Mouse (Mus musculus): ENCODE data around the gene Spats1. TPM values are rescaled to one million over a fixed set of nuclear protein-coding genes. Genes with fewer than 3 reads are reported as not detected.

Gene Spats1
- polyA plus RNA-seq, 1 experiment from 2014 or later, result 0.57 TPM

GRCm38 (mm10) chr17:45485581-45485980, 10.4 kb upstream of the Spats1 start:
- DNase-seq (ENCODE audit: low spot score), result no peak
- 83% methylated on average over 7 of the region's 7 CpGs for WGBS
- no peaks in the 10 kb centered on the region for H3K27me3 ChIP-seq (ENCODE audit: insufficient read depth, poor library complexity, severe bottlenecking)
- H3K9me3 ChIP-seq, result 0 out of 2 replicates have a peak, but pooled peaks cover 3% of the 10 kb centered on the region
- no peaks in the 10 kb centered on the region for H3K36me3 ChIP-seq
- 0 out of 2 replicates have a peak, but pooled peaks cover 5% of the 10 kb centered on the region for H3K4me1 ChIP-seq
- no peak overlapping the region for H3K27ac ChIP-seq
- no peak overlapping the region for H3K4me3 ChIP-seq

- peaks cover 27% of the 10 kb centered on the region for H3K27me3 ChIP-seq (ENCODE audit: insufficient read depth, poor library complexity, severe bottlenecking)
- no peak overlapping the region for H3K4me3 ChIP-seq
- 24% methylated on average over 2 of the region's 2 CpGs for WGBS
- H3K4me1 ChIP-seq, result no peaks in the 10 kb centered on the region
- 0 out of 2 replicates have a peak, but pooled peaks cover 3% of the 10 kb centered on the region for H3K9me3 ChIP-seq
- H3K27ac ChIP-seq, result no peak overlapping the region
- H3K36me3 ChIP-seq, result no peaks in the 10 kb centered on the region
- no peak for DNase-seq (ENCODE audit: low spot score)
Measured at GRCm38 (mm10) chr17:45480429-45480828, 5.2 kb upstream of the Spats1 start.

- H3K4me1 ChIP-seq, result peaks cover 10% of the 10 kb centered on the region
- peak; percentile 90 for DNase-seq (ENCODE audit: low spot score)
- 0 out of 2 replicates have a peak, but pooled peaks cover 3% of the 10 kb centered on the region for H3K9me3 ChIP-seq
- no peak overlapping the region for H3K27ac ChIP-seq
- no peaks in the 10 kb centered on the region for H3K36me3 ChIP-seq
- 10% methylated on average over 12 of the region's 12 CpGs for WGBS
- H3K27me3 ChIP-seq (ENCODE audit: insufficient read depth, poor library complexity, severe bottlenecking), result peaks cover 47% of the 10 kb centered on the region
- H3K4me3 ChIP-seq, result no peak overlapping the region
Measured at GRCm38 (mm10) chr17:45478234-45478825, 3.1 kb upstream of the Spats1 start.

- H3K27ac ChIP-seq, result no peak overlapping the region
- H3K9me3 ChIP-seq, result no peaks in the 10 kb centered on the region
- no peaks in the 10 kb centered on the region for H3K36me3 ChIP-seq
- H3K4me3 ChIP-seq, result peak overlapping the region; percentile 57
- WGBS, result 64% methylated on average over 8 of the region's 8 CpGs
- DNase-seq (ENCODE audit: low spot score), result no peak
- peaks cover 10% of the 10 kb centered on the region for H3K4me1 ChIP-seq
- peaks cover 52% of the 10 kb centered on the region for H3K27me3 ChIP-seq (ENCODE audit: insufficient read depth, poor library complexity, severe bottlenecking)
Measured at GRCm38 (mm10) chr17:45474146-45474545, 1.1 kb downstream of the Spats1 start.

- H3K27ac ChIP-seq, result no peak overlapping the region
- no peak for DNase-seq (ENCODE audit: low spot score)
- H3K27me3 ChIP-seq (ENCODE audit: insufficient read depth, poor library complexity, severe bottlenecking), result peaks cover 52% of the 10 kb centered on the region
- H3K4me1 ChIP-seq, result peaks cover 10% of the 10 kb centered on the region
- no peaks in the 10 kb centered on the region for H3K9me3 ChIP-seq
- H3K4me3 ChIP-seq, result no peak overlapping the region
- H3K36me3 ChIP-seq, result no peaks in the 10 kb centered on the region
- 72% methylated on average over 6 of the region's 6 CpGs for WGBS
Measured at GRCm38 (mm10) chr17:45473667-45474066, 1.5 kb downstream of the Spats1 start.

- Histone ChIP-seq H3K27ac (no peak overlapping the region), H3K9me3 (peaks cover 4% of the 10 kb centered on the region; the same call in 1 of the 2 replicates), H3K36me3 (no peaks in the 10 kb centered on the region), H3K4me3 (no peak overlapping the region), H3K4me1 (peaks cover 10% of the 10 kb centered on the region), H3K27me3 (ENCODE audit: insufficient read depth, poor library complexity, severe bottlenecking) (peaks cover 29% of the 10 kb centered on the region)
- 74% methylated on average over 7 of the region's 7 CpGs for WGBS
- no peak for DNase-seq (ENCODE audit: low spot score)
Measured at GRCm38 (mm10) chr17:45470726-45471125, 4.5 kb downstream of the Spats1 start.

GRCm38 (mm10) chr17:45468302-45468701, 6.9 kb downstream of the Spats1 start:
- H3K27ac ChIP-seq, result no peak overlapping the region
- DNase-seq (ENCODE audit: low spot score), result no peak
- 79% methylated on average over 5 of the region's 5 CpGs for WGBS
- no peak overlapping the region for H3K4me3 ChIP-seq
- no peaks in the 10 kb centered on the region for H3K36me3 ChIP-seq
- peaks cover 4% of the 10 kb centered on the region; the same call in 1 of the 2 replicates for H3K9me3 ChIP-seq
- no peaks in the 10 kb centered on the region for H3K4me1 ChIP-seq
- peaks cover 5% of the 10 kb centered on the region for H3K27me3 ChIP-seq (ENCODE audit: insufficient read depth, poor library complexity, severe bottlenecking)

- no peak overlapping the region for H3K27ac ChIP-seq
- no peaks in the 10 kb centered on the region for H3K4me1 ChIP-seq
- peaks cover 4% of the 10 kb centered on the region; the same call in 1 of the 2 replicates for H3K9me3 ChIP-seq
- no peaks in the 10 kb centered on the region for H3K36me3 ChIP-seq
- no peak for DNase-seq (ENCODE audit: low spot score)
- no peak overlapping the region for H3K4me3 ChIP-seq
- H3K27me3 ChIP-seq (ENCODE audit: insufficient read depth, poor library complexity, severe bottlenecking), result no peaks in the 10 kb centered on the region
- 61% methylated on average over 2 of the region's 2 CpGs for WGBS
Measured at GRCm38 (mm10) chr17:45466701-45467100, 8.5 kb downstream of the Spats1 start.

- Histone ChIP-seq H3K36me3 (no peaks in the 10 kb centered on the region), H3K9me3 (peaks cover 4% of the 10 kb centered on the region; the same call in 1 of the 2 replicates), H3K4me3 (no peak overlapping the region), H3K27me3 (ENCODE audit: insufficient read depth, poor library complexity, severe bottlenecking) (no peaks in the 10 kb centered on the region), H3K27ac (no peak overlapping the region), H3K4me1 (no peaks in the 10 kb centered on the region)
- 78% methylated on average over 9 of the region's 9 CpGs for WGBS
- no peak for DNase-seq (ENCODE audit: low spot score)
Measured at GRCm38 (mm10) chr17:45464255-45464654, 11.0 kb downstream of the Spats1 start.

GRCm38 (mm10) chr17:45462506-45462905, 12.7 kb downstream of the Spats1 start:
- peaks cover 4% of the 10 kb centered on the region; the same call in 1 of the 2 replicates for H3K9me3 ChIP-seq
- H3K4me1 ChIP-seq, result no peaks in the 10 kb centered on the region
- H3K4me3 ChIP-seq, result no peak overlapping the region
- no peak overlapping the region for H3K27ac ChIP-seq
- DNase-seq (ENCODE audit: low spot score), result no peak
- H3K27me3 ChIP-seq (ENCODE audit: insufficient read depth, poor library complexity, severe bottlenecking), result no peaks in the 10 kb centered on the region
- WGBS, result 76% methylated on average over 4 of the region's 4 CpGs
- H3K36me3 ChIP-seq, result no peaks in the 10 kb centered on the region

GRCm38 (mm10) chr17:45459062-45459461, 16.2 kb downstream of the Spats1 start:
- H3K4me1 ChIP-seq, result no peaks in the 10 kb centered on the region
- no peak for DNase-seq (ENCODE audit: low spot score)
- no peaks in the 10 kb centered on the region for H3K27me3 ChIP-seq (ENCODE audit: insufficient read depth, poor library complexity, severe bottlenecking)
- WGBS, result 87% methylated on average over 8 of the region's 8 CpGs
- H3K9me3 ChIP-seq, result no peaks in the 10 kb centered on the region
- no peak overlapping the region for H3K4me3 ChIP-seq
- no peak overlapping the region for H3K27ac ChIP-seq
- H3K36me3 ChIP-seq, result no peaks in the 10 kb centered on the region

- H3K4me1 ChIP-seq, result no peaks in the 10 kb centered on the region
- H3K4me3 ChIP-seq, result no peak overlapping the region
- DNase-seq (ENCODE audit: low spot score), result no peak
- H3K27ac ChIP-seq, result no peak overlapping the region
- WGBS, result 79% methylated on average over 4 of the region's 4 CpGs
- H3K36me3 ChIP-seq, result no peaks in the 10 kb centered on the region
- no peaks in the 10 kb centered on the region for H3K27me3 ChIP-seq (ENCODE audit: insufficient read depth, poor library complexity, severe bottlenecking)
- H3K9me3 ChIP-seq, result no peaks in the 10 kb centered on the region
Measured at GRCm38 (mm10) chr17:45458516-45458915, 16.7 kb downstream of the Spats1 start.

- Histone ChIP-seq H3K4me1 (no peaks in the 10 kb centered on the region), H3K27me3 (ENCODE audit: insufficient read depth, poor library complexity, severe bottlenecking) (no peaks in the 10 kb centered on the region), H3K36me3 (no peaks in the 10 kb centered on the region), H3K9me3 (no peaks in the 10 kb centered on the region), H3K4me3 (no peak overlapping the region), H3K27ac (no peak overlapping the region)
- no peak for DNase-seq (ENCODE audit: low spot score)
- WGBS, result 87% methylated on average over 5 of the region's 5 CpGs
Measured at GRCm38 (mm10) chr17:45457487-45457886, 17.7 kb downstream of the Spats1 start.

Measured in heart, embryonic 10.5 days (tissue).